Mouse (Mus musculus) megakaryocyte, embryonic 14.5 days (primary cell): Measurements from ENCODE around the gene Gm49380.

Experiments used
- FLI1 ChIP-seq: IDR thresholded peaks from 2 replicates; pipeline ENCODE4 v1.6.1; 2012; ENCODE audit warnings: low read length, inconsistent platforms, mixed read lengths
- GATA1 ChIP-seq: IDR thresholded peaks from 3 replicates; pipeline ENCODE4 v1.6.1; 2012; ENCODE audit warnings: mixed read lengths, low read length, inconsistent platforms, borderline replicate concordance

DNA sequence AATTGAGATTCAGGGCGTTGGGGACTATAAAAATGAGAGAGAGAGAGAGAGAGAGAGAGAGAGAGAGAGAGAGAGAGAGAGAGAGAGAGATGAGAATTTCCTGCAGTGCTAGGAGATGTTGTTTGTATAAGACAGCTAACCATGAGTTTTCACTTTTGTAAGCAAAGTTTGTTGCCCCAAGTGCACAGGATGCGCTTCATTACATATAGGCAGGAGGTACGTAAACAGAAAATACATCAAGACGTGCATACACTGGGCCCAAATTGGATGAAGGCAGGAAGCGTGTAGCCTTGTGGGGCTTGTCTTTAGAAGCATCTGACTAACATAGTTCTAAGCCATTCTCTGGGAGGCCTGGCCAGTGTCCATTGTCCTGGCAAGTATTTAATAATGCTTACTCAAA, 95.5 kb downstream of the Gm49380 start:
- TF ChIP-seq GATA1 (no peak), FLI1 (no peak)
